Mouse (Mus musculus) ES-Bruce4 (cell line): ENCODE measurements at regions not wholly inside any gene's neighbourhood (a gene's known extent, or its start where the extent isn't known, plus 50 kb on each side); places are given as distances from the start of the nearest gene placed in this dataset.

Source experiments
- CTCF ChIP-seq: IDR thresholded peaks from one replicate; pipeline ENCODE4 v1.8.1; 2011; ENCODE audit warnings: low read depth, low read length
- EP300 ChIP-seq: IDR thresholded peaks from 2 replicates; pipeline ENCODE4 v1.6.1; 2011; ENCODE audit warnings: low read depth, low read length; ENCODE audit not compliant: insufficient read depth
- POLR2A ChIP-seq: IDR thresholded peaks from one replicate; pipeline ENCODE4 v1.8.1; 2011; ENCODE audit warnings: low read length; ENCODE audit not compliant: insufficient read depth

GRCm38 (mm10) chr12:95420861-95421260 lies 271.2 kb upstream of the Flrt2 start:
- no peak for TF ChIP-seq POLR2A
- TF ChIP-seq CTCF, result no peak
- TF ChIP-seq EP300, result no peak
